Comparison of ENCODE assay signal across 9 mouse cellular contexts in the genomic region with DNA sequence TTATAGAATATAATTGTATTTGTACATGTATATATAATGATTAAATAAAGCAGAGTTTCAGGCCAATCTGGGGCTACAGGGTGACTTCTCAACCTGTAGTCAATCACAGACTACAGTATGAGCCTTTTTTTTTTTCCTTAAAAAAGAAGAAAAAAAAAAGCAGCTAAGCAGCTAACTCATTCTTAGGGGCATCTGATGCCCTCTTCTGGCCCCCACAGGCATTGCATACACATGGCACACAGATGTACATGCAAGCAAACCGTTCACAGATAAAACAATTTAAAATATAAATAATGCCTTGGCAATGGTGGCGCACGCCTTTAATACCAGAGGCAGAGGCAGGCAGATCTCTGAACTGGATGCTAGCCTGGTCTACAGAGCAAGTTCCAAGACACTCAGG. TPM values are rescaled to one million over a fixed set of nuclear protein-coding genes. Genes with fewer than 3 reads are reported as not detected.
DNase-seq lines count a peak whose midpoint lies in the region; TF ChIP-seq lines count a peak whose summit lies in the region.
"Had no signal": no experiment of that assay in that cellular context is flagged by ENCODE, and none has a peak within 500 bp of the region (broad histone marks: within the 10 kb centered on the region; RNA-seq: fewer than 3 reads in every experiment).

No protein-coding gene starts in this region.

- H3K4me3 ChIP-seq in embryonic fibroblast, embryonic 13.5 days (ENCODE audit: insufficient read depth, low read length), result no peak overlapping the region

- no peak for TF ChIP-seq POLR2A in embryonic fibroblast, embryonic 13.5 days (IDR thresholded peaks at IDR 0.05; ENCODE audit: low read depth, low read length)

- H3K27ac ChIP-seq in embryonic fibroblast, embryonic 13.5 days (ENCODE audit: insufficient read depth, low read length), result no peak overlapping the region
- H3K27ac ChIP-seq: macrophage had no signal

- TF ChIP-seq CTCF in embryonic fibroblast, embryonic 13.5 days (IDR thresholded peaks at IDR 0.05; ENCODE audit: borderline replicate concordance, insufficient read depth, low read length), result peak; percentile 35; the same call in 1 of the 2 replicates

- DNase-seq in gastrocnemius, adult 18-20 months (ENCODE audit: low spot score), result peak; percentile 31
- DNase-seq in gastrocnemius, postnatal 25 days, result no peak
- peak; percentile 64 to 70 for DNase-seq in B cell, adult 2 months
- peak; percentile 52 to 54 for DNase-seq in adrenal gland, postnatal 36 days
- DNase-seq in layer of hippocampus, adult 11-12 months (ENCODE audit: low spot score), result peak; percentile 50
- peak; percentile 64 for DNase-seq in lung, postnatal 36 days
- DNase-seq in telencephalon, adult 2 months (ENCODE audit: low read depth, low spot score), result peak; percentile 23

- H3K4me1 ChIP-seq in embryonic fibroblast, embryonic 13.5 days (ENCODE audit: control insufficient read depth, insufficient read depth, low read length), result no peaks in the 10 kb centered on the region

RNA-seq across cellular contexts. Expression of a gene that starts 48.6 kb away (rescaled TPM):
- 10 to 100 TPM; 87.1 to 89.5 TPM for total RNA-seq in gastrocnemius, adult 18-20 months (2021)
- total RNA-seq in gastrocnemius, postnatal 25 days (2021), result 10 to 100 TPM; 70.4 to 92.0 TPM
- 10 to 100 TPM; 32.8 to 43.9 TPM for total RNA-seq in adrenal gland, postnatal 36 days (2021)
- 69.0 and 78.8 TPM in 2 replicates for polyA plus RNA-seq in embryonic fibroblast, embryonic 13.5 days (2011; ENCODE audit: insufficient read length, low read depth, missing spikeins)
